Comparison of ENCODE assay signal across 8 mouse cellular contexts in the genomic region with DNA sequence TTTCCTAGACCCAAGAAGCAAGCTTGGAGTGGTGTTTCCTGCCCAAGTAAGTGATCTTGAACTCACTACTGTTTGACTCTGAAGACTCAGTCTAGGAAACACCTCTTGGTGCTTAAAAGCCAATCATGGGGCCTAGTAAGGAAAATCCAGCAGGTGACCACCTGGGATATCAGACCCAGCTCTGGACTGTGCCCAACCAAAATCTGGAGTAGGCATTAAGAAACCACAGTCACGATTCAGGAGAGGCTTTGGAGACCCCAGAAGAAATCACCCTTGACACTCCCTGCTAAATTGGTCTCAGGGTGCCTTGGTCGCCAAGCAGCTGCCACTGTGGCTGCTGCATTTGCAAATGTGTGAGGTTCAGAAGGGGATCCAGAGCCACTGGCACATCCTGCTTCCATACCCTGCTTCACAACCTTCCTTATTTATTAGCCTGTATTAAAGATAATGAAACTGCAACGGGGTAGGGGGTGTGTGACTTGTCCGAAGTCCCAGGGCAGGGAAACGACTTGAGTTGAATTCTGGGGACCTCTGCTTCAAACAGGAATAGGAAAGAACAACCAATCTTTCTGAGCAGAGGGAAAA. TPM values are rescaled to one million over a fixed set of nuclear protein-coding genes. Genes with fewer than 3 reads are reported as not detected.
DNase-seq lines count a peak whose midpoint lies in the region; ATAC-seq and TF ChIP-seq lines count a peak whose summit lies in the region.

No protein-coding gene starts in this region.

- TF ChIP-seq CTCF in lung, postnatal 0 days (IDR thresholded peaks at IDR 0.05) = no peak
- TF ChIP-seq CTCF in stomach, postnatal 0 days (IDR thresholded peaks at IDR 0.05; ENCODE audit: low read depth) = no peak

- DNase-seq in lung, postnatal 0 days (ENCODE audit: low spot score) = no peak
- DNase-seq in lung, postnatal 10 days = no peak
- DNase-seq in forebrain, embryonic 14.5 days (ENCODE audit: low spot score) = no peak
- DNase-seq in stomach, postnatal 0 days (ENCODE audit: low spot score) = no peak
- DNase-seq in urinary bladder, postnatal 10 days (ENCODE audit: low spot score) = no peak
- DNase-seq in yolk sac, embryonic 10.5 days (ENCODE audit: low spot score) = no peak
- DNase-seq in thymus, postnatal 14 days = no peak

- H3K4me2 ChIP-seq in lung, postnatal 0 days (replicated peaks; ENCODE audit: low read depth, low read length) = peak overlapping the region; percentile 74
- peak overlapping the region; percentile 91 for H3K4me2 ChIP-seq in forebrain, embryonic 14.5 days (ENCODE audit: low read length)
- peak overlapping the region; percentile 65 for H3K4me2 ChIP-seq in liver, embryonic 12.5 days
- H3K4me2 ChIP-seq in stomach, postnatal 0 days (replicated peaks; ENCODE audit: low read depth) = peak overlapping the region; percentile 78; the same call in 1 of the 2 replicates

- peak overlapping the region; percentile 41; the same call in 1 of the 2 replicates for H3K4me3 ChIP-seq in lung, postnatal 0 days (ENCODE audit: low read depth, low read length)
- H3K4me3 ChIP-seq in forebrain, embryonic 14.5 days (ENCODE audit: low read depth, low read length) = peak overlapping the region; percentile 90
- peak overlapping the region; percentile 43 for H3K4me3 ChIP-seq in liver, embryonic 12.5 days
- H3K4me3 ChIP-seq in stomach, postnatal 0 days (ENCODE audit: low read depth, low read length) = peak overlapping the region; percentile 47

- TF ChIP-seq EP300 in lung, postnatal 0 days (IDR thresholded peaks at IDR 0.05) = no peak
- TF ChIP-seq EP300 in stomach, postnatal 0 days (optimal IDR thresholded peaks at IDR 0.05) = no peak

- no peak overlapping the region for H3K9ac ChIP-seq in lung, postnatal 0 days (replicated peaks; ENCODE audit: low read depth)
- H3K9ac ChIP-seq in forebrain, embryonic 14.5 days (ENCODE audit: low read length) = peak overlapping the region; percentile 98
- no peak overlapping the region for H3K9ac ChIP-seq in liver, embryonic 12.5 days
- no peak overlapping the region for H3K9ac ChIP-seq in stomach, postnatal 0 days (ENCODE audit: low read length)

- H3K27ac ChIP-seq in lung, postnatal 0 days (ENCODE audit: low read length) = no peak overlapping the region
- peak overlapping the region; percentile 97 for H3K27ac ChIP-seq in forebrain, embryonic 14.5 days (ENCODE audit: low read depth, low read length)
- H3K27ac ChIP-seq in liver, embryonic 12.5 days = no peak overlapping the region
- H3K27ac ChIP-seq in stomach, postnatal 0 days (replicated peaks) = no peak overlapping the region

- H3K36me3 ChIP-seq in lung, postnatal 0 days (ENCODE audit: insufficient read depth, low read length) = no peaks in the 10 kb centered on the region
- no peaks in the 10 kb centered on the region for H3K36me3 ChIP-seq in forebrain, embryonic 14.5 days (ENCODE audit: control insufficient read depth, insufficient read depth, low read length)
- H3K36me3 ChIP-seq in liver, embryonic 12.5 days = no peaks in the 10 kb centered on the region
- no peaks in the 10 kb centered on the region for H3K36me3 ChIP-seq in stomach, postnatal 0 days (ENCODE audit: control insufficient read depth, insufficient read depth, low read length)

- 4% methylated on average over 5 of the region's 5 CpGs for WGBS in lung, postnatal 0 days
- WGBS in forebrain, embryonic 14.5 days = 4% methylated on average over 5 of the region's 5 CpGs
- 2% methylated on average over 5 of the region's 5 CpGs for whole genome bisulfite sequencing in liver, embryonic 12.5 days (ENCODE audit: insufficient replicate concordance)
- 10% methylated on average over 5 of the region's 5 CpGs for WGBS in stomach, postnatal 0 days

- no peaks in the 10 kb centered on the region for H3K9me3 ChIP-seq in lung, postnatal 0 days (ENCODE audit: low read length)
- H3K9me3 ChIP-seq in forebrain, embryonic 14.5 days (replicated peaks; ENCODE audit: control insufficient read depth, low read length) = no peaks in the 10 kb centered on the region
- H3K9me3 ChIP-seq in liver, embryonic 12.5 days (replicated peaks) = no peaks in the 10 kb centered on the region
- H3K9me3 ChIP-seq in stomach, postnatal 0 days (ENCODE audit: control insufficient read depth, low read length) = no peaks in the 10 kb centered on the region

- H3K27me3 ChIP-seq in lung, postnatal 0 days (replicated peaks; ENCODE audit: insufficient read depth, low read length) = peaks cover 79% of the 10 kb centered on the region
- H3K27me3 ChIP-seq in forebrain, embryonic 14.5 days (replicated peaks; ENCODE audit: control insufficient read depth, insufficient read depth, low read length) = peaks cover 25% of the 10 kb centered on the region
- peaks cover 98% of the 10 kb centered on the region for H3K27me3 ChIP-seq in liver, embryonic 12.5 days (replicated peaks)
- H3K27me3 ChIP-seq in stomach, postnatal 0 days (ENCODE audit: control insufficient read depth, insufficient read depth, low read length) = peaks cover 37% of the 10 kb centered on the region; the same call in 1 of the 2 replicates

- ATAC-seq in lung, postnatal 0 days = no peak
- no peak for ATAC-seq in forebrain, embryonic 14.5 days
- ATAC-seq in liver, embryonic 12.5 days = no peak
- no peak; the same call in 1 of the 2 replicates for ATAC-seq in stomach, postnatal 0 days (ENCODE audit: low FRiP score, low TSS enrichment)

- H3K4me1 ChIP-seq in lung, postnatal 0 days (ENCODE audit: insufficient read depth, low read depth, low read length) = peaks cover 5% of the 10 kb centered on the region; the same call in 1 of the 2 replicates
- H3K4me1 ChIP-seq in forebrain, embryonic 14.5 days (ENCODE audit: control insufficient read depth, insufficient read depth, low read length) = peaks cover 6% of the 10 kb centered on the region; the same call in 1 of the 2 replicates
- H3K4me1 ChIP-seq in liver, embryonic 12.5 days = peaks cover 9% of the 10 kb centered on the region
- peaks cover 3% of the 10 kb centered on the region; the same call in 1 of the 2 replicates for H3K4me1 ChIP-seq in stomach, postnatal 0 days (replicated peaks; ENCODE audit: control insufficient read depth, insufficient read depth)

RNA-seq across cellular contexts. Expression of gene Lhx2, which starts 0.6 kb away (rescaled TPM):
- not detected in 2 replicates for polyA plus RNA-seq in lung, postnatal 0 days (2015; fragmentation: Nextera tagmentation; extraction: Ambion mirVana)
- polyA plus RNA-seq in forebrain, embryonic 14.5 days (2014; fragmentation: Nextera tagmentation; extraction: Ambion mirVana) = 85.1 and 102 TPM in 2 replicates
- 8.2 and 8.6 TPM in 2 replicates for polyA plus RNA-seq in liver, embryonic 12.5 days (2016; fragmentation: Nextera tagmentation; extraction: Ambion mirVana)
- not detected in 2 replicates for polyA plus RNA-seq in stomach, postnatal 0 days (2015; fragmentation: Nextera tagmentation; extraction: Ambion mirVana)

RNA-seq across cellular contexts. Expression of gene Dennd1a, which starts 51.2 kb away (rescaled TPM):
- 4.4 and 5.5 TPM in 2 replicates for polyA plus RNA-seq in lung, postnatal 0 days (2015; fragmentation: Nextera tagmentation; extraction: Ambion mirVana)
- 12.9 and 13.9 TPM in 2 replicates for polyA plus RNA-seq in forebrain, embryonic 14.5 days (2014; fragmentation: Nextera tagmentation; extraction: Ambion mirVana)
- 13.3 and 17.2 TPM in 2 replicates for polyA plus RNA-seq in liver, embryonic 12.5 days (2016; fragmentation: Nextera tagmentation; extraction: Ambion mirVana)
- polyA plus RNA-seq in stomach, postnatal 0 days (2015; fragmentation: Nextera tagmentation; extraction: Ambion mirVana) = 3.1 and 4.3 TPM in 2 replicates
